Mouse (Mus musculus) spleen, postnatal 4 days (tissue): ENCODE results near the gene Lypd6b.
A peak's percentile ranks its signal among the peaks of the same experiment; 100 is the strongest.

Experiments used
- DNase-seq, 2 experiments: peaks; one replicate each; pipeline ENCODE4 v3.0.0; 2022; ENCODE audit warnings: low spot score in 2 of 2

The Lypd6b gene

DNA sequence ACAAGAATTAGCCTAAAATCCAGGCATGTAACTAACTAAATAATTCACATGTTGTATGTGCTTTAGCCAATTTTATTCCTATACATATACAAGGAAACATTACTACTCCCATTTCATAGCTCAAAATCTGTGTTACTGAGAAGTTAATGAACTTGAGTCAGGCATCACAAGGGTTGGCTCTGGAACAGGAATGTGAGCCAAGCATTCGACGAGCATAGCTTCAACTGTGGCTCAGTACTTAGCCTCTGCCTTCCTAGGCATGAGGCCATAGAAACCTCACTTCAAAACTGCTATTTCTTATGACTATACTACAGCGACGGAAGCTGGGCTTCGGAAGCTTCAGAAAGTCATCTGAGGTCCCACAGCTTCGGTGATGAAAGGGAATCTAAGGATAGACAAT, 152.9 kb downstream of the Lypd6b start:
- DNase-seq = no peak

DNA sequence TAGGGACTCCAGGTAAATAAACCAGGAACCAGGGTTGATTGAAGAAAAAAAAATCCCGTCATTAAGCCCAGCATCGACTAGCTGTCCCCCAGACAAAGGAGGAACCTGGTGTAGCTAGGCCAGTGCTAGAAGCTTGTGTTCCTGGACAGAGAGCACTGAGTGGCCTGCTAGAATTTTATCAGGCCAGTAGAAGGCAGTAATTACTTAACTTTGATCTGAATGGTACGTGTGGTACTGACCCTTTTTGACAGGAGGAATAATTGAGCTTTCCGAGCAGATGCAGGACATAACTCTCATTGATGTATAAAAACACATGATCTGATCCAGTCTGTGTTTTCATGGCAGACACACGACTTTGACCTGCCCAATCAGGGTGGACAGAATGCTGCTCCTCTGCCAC, 154.6 kb downstream of the Lypd6b start:
- no peak for DNase-seq

DNA sequence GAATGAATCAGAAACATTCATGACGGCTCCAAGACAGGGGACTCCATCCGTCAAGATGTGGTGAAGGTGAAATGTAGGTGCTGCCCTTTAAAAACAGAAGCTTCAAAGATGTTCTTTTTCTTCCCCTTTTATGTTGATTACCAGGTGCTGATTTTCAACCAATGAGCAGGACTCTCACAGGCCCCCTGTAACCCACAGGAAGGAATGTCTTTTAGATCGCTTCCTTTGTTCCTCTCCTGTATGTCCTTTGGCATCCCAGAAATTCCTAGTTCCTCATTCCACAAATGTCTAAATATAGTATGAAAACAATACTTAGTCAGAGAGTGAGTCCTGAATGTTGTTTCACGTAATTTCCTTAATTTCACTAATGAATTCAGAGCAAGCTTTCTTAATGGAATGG, 164.2 kb downstream of the Lypd6b start:
- DNase-seq = no peak

DNA sequence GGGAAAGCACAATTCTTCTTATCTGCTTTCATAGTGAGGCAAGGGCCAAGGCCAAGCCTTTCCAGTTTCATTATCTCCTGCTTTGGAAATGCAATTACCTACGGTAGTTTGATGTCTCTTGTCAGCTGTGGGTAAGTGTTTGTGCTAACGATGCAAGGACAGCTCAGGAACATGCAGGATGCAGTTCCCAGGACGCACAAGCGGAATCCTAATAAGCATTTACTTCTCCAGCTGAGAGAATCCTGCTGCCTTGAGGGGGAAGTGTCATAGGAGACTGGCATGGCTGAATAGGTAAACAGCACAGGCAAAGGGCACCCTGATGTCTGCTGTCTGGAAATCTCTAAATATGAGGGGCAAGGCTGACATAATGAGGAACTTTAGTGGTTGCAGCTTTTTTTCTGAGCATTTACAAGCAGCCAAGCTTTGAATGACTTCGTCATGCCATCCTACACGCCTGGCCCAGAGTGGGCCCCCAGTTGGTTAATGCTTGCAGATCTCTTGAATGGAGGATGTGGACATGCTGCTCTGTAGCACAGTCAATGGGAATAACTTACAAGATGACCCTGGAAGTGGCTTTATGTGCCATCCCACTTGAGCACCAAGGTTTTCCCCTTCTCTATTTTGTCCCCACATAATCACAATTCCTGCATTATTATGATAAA, 165.3 kb downstream of the Lypd6b start:
- no peak for DNase-seq

DNA sequence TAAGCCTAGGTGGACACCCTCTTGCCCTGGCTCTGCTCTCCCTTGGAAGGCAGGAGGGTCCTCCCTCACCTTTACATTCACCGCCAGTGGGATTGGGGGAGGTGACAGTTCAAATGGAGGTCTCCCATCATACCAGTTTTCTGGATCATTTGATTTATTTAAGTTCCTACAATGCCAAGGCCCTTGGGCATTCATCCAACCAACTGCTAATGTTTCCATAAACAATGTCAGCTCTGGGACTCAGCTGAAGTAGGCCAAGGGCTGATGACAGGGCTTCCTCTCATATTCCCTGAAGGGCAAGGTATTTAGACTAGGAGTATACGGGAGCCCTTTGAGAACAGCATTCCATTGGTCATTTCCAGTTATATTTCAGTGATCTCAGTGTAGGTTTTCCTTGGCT, 170.0 kb downstream of the Lypd6b start:
- no peak for DNase-seq

DNA sequence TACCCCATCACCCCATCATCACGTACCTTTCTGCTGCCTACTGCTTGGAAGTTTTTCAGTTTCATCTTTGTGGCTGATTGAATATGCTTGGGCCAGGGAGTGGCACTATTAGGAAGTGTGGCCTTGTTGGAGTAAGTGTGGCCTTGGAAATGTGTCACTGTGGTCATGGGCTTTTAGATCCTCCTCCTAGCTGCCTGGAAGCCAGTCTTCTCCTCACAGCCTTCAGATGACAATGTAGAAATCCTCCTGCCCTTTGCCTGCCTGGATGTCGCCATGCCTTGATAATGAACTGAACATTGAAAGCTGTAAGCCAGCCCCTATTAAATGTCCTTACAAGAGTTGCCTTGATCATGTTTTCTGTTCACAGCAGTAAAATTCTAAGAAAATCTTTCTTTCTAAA, 174.5 kb downstream of the Lypd6b start:
- no peak for DNase-seq

DNA sequence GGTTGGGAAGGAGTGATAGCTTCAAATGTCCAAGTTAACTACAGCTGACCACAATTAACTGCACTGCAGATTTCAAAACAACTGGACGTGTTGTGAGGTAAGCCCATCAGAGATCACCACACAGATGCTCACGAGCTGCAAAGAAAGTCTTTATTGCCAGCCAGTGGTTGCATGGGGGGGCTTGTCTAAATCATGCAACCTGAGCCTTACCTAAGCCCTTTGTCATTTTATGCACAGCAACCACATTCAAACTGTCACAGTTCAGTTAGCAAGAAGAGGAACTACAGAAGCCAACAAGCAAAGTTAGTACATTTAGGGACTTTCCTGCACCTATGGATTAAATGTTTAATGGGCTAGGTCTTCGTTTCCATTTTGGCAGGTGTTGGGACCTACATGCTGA, 177.4 kb downstream of the Lypd6b start:
- DNase-seq = no peak

DNA sequence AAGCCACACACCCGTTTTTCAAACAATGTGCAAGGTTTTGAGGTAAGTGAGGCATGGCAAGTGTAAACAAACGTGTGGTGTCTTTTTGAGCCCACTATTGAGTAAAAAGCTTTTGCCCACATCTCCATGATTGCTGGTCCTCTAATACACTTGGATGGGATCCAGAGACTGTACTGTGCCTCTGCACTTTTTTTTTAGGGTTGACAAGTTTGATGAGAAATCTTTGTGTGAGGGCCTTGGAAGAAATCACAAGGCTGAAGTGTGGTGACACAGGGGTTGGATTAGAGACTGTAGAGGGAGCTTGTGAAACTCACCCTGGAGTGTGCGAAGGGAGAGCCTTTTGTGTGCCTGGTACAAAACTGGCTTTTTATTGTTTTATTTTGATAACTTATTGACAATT, 180.3 kb downstream of the Lypd6b start:
- DNase-seq = no peak

DNA sequence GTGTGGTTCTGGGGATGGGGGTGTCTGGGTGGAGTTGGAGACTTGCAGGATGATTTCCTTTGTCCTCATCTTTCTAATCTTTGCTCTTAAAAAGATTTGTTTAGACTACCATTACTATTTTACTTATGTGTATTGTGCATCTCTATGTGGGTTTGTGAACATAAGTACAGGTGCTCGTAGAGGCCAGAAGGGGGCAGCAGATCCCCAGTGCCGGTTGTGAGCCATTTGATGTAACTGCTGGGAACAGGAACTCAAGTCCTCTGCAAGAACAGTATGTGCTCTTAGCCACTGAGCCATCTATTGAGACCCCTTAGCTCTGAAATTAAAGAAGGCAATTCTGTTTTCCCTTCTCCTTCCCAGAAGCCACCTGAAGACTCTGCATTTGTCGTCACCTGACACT, 183.5 kb downstream of the Lypd6b start:
- no peak for DNase-seq

DNA sequence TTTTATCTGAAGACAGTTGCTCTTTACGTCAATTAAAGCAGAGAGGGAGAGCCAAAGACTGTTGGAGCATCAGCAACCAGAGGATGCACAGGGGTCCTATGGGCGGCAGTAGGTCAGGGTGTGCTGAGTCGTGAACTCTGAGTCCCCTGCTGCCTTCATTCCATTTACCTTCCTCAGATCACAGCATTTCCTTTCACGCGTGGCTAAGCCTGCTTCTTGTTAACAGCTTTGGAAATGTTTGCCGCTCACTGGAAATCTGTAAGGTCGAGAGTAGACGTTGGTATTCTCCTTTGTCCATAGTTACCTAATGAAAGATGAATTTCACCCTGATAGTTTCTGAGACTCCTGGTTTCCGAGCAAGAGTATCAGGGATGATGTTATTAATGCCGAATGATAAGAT, 191.1 kb downstream of the Lypd6b start:
- no peak for DNase-seq

DNA sequence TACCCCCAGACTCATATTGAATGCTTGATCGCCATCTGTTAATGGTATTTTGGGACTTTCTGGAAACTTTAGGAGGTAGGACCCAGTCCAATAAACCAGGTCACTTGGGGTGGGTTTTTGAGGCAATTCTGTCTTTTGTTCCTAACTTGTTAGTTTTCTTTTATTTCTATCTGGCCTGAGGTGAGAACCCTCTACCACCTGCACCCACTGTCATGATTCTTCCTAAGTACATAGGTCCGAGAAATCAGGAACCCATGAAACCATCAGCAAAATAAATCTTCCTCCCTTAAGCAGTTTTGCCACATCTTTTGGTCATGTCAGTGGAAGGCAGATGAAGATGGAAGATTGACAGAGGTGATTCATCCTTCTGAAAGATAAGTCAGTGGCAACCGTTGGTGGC, 192.5 kb downstream of the Lypd6b start:
- no peak for DNase-seq

DNA sequence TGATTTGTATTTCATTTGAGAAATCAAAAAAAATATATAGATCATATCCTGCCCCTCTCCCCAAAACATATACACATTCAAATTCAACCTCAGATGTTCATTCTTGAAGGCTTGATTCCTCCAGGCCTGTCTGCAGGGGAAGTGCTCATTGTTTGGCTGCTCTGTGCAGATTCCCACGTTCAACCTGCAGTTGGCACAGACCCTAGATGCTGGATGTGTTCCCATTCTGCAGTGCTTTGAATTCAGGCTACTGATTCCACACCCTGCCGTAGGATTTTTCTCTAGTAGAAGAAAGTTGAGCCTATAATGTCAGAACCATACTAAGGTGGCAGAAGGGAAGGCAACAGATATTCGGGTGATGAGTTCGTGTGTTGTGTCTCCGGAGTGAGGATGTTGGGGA, 195.5 kb downstream of the Lypd6b start:
- DNase-seq = no peak

DNA sequence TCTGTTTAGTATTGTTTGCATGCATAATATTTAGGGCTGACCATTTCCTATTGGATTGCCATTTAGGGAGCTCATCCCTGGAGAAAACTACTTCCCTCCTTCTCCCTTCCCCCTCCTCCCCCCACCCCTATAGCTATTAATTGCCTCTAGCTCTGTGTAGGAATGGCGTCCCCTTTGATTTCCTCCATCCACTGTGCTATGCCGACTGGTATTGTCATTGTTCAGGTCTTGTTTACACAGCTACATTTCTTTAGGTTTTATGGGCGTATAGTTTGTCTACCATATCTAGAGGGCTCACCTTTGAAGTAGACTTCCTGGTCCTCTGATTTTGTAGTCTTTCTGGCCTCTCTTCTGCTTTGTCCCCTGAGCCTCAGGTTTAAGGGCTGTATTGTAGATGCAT, 197.3 kb downstream of the Lypd6b start:
- DNase-seq = peak in 1 of 2 experiments; percentile 13

DNA sequence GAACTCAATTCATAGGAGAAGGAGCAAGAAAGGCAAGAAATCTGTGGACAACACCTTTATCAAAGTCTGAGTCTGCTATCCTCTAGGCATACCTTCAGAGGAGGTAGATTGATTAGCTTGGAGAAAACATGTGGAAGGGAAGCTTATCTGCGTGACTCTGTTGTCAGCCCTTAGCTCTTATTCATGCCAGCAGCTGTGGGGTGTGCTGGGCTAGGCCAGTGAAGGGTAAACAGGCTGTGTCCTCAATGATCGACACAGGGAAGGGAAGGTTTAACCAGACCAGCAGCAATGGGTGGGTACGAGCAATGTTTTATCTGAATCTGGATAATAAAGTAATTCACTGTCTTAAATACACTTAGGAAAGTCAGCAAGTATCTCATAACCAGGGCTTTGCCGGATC, 208.4 kb downstream of the Lypd6b start:
- no peak for DNase-seq

DNA sequence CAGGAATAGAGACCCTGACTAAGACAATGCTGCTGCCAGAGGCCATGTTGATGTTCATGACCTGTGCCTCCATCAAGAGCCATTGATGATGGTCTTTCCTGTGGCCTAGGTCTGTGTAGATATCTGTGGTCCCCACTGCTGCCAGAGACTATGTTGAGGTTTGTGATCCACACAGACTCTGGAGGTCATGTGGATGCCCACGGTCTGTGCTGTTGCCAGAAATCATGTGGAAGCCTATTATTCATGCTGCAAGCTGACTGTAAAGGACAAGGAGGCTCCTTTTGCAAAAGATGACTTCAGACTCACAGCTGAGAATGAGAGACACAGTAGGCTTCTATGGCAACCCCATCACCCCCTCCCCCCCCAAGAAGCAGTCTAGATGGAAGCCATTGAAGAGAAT, 209.7 kb downstream of the Lypd6b start:
- DNase-seq = no peak
